Mouse (Mus musculus): ENCODE measurements around the gene Hs3st4. TPM values are rescaled to one million over a fixed set of nuclear protein-coding genes. Genes with fewer than 3 reads are reported as not detected.
A peak's percentile ranks its signal among the peaks of the same experiment; 100 is the strongest.

Gene Hs3st4
- polyA plus RNA-seq (2016; fragmentation: Nextera tagmentation; extraction: Ambion mirVana) = 1.6 and 1.8 TPM in 2 replicates

GRCm38 (mm10) chr7:123982461-123983038, at the start of gene Hs3st4:
TSS of gene Hs3st4 (plus strand) at chr7:123982869.
- WGBS = under 1% methylated on average over 55 of the region's 74 CpGs
- no peak within 1 kb of the TSS for H3K27ac ChIP-seq
- 0 out of 2 replicates have a peak, but pooled peaks have one; percentile 29 for ATAC-seq (ENCODE audit: low FRiP score, low read depth)

GRCm38 (mm10) chr7:123946836-123947235, 35.8 kb upstream of the Hs3st4 start:
- Histone ChIP-seq H3K9me3 (no peaks in the 10 kb centered on the region), H3K4me2 (replicated peaks) (no peak overlapping the region), H3K9ac (no peak overlapping the region), H3K4me1 (no peaks in the 10 kb centered on the region), H3K27ac (no peak overlapping the region), H3K36me3 (no peaks in the 10 kb centered on the region), H3K27me3 (replicated peaks) (no peaks in the 10 kb centered on the region), H3K4me3 (no peak overlapping the region)
- 75% methylated on average over 3 of the region's 3 CpGs for WGBS
- ATAC-seq (ENCODE audit: low FRiP score, low read depth) = no peak

More at GRCm38 (mm10) chr7:123982461-123983038, at the start of gene Hs3st4:
- Histone ChIP-seq H3K9me3 (no peaks in the 10 kb centered on the region), H3K4me3 (peak within 1 kb of the TSS; percentile 62), H3K36me3 (no peaks in the 10 kb centered on the region), H3K9ac (peak within 1 kb of the TSS; percentile 47), H3K4me1 (peaks cover 18% of the 10 kb centered on the region), H3K4me2 (replicated peaks) (peak within 1 kb of the TSS; percentile 96), H3K27me3 (replicated peaks) (peaks cover 71% of the 10 kb centered on the region)

DNA sequence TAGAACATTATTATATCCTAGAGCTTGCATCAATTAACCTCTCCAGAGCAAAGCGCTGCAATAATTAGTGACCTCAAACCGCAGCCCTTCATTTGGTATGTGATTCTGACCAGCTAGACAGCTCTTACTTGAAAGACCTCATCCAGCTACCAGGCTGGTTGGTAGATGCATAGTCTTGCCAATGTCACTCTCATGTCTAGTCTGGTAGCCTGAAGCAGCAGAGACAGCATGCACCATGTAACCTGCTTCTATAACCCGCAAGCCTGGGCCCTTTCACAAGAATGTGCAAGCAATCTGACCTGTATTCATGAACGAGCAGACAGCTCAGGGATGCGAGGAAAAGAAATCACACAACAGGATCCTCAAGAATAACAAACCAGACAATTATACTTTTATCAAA, 19.6 kb upstream of the Hs3st4 start:
- Histone ChIP-seq H3K4me3 (no peak overlapping the region), H3K27me3 (replicated peaks) (no peaks in the 10 kb centered on the region), H3K27ac (no peak overlapping the region), H3K9me3 (no peaks in the 10 kb centered on the region), H3K36me3 (no peaks in the 10 kb centered on the region), H3K9ac (no peak overlapping the region), H3K4me2 (replicated peaks) (no peak overlapping the region), H3K4me1 (no peaks in the 10 kb centered on the region)
- whole genome bisulfite sequencing = 90% methylated on average over 5 of the region's 5 CpGs
- no peak for ATAC-seq (ENCODE audit: low FRiP score, low read depth)

GRCm38 (mm10) chr7:123964559-123965142, 18.0 kb upstream of the Hs3st4 start:
- peak; percentile 21; the same call in 1 of the 2 replicates for ATAC-seq (ENCODE audit: low FRiP score, low read depth)
- WGBS = 54% methylated on average over 10 of the region's 10 CpGs
- no peaks in the 10 kb centered on the region for H3K4me1 ChIP-seq
- no peak overlapping the region for H3K4me3 ChIP-seq
- H3K9me3 ChIP-seq = no peaks in the 10 kb centered on the region
- H3K4me2 ChIP-seq (replicated peaks) = no peak overlapping the region
- no peaks in the 10 kb centered on the region for H3K27me3 ChIP-seq (replicated peaks)
- H3K36me3 ChIP-seq = no peaks in the 10 kb centered on the region
- H3K9ac ChIP-seq = no peak overlapping the region
- no peak overlapping the region for H3K27ac ChIP-seq

GRCm38 (mm10) chr7:123965515-123965914, 17.2 kb upstream of the Hs3st4 start:
- no peak overlapping the region for H3K9ac ChIP-seq
- WGBS = 67% methylated on average over 7 of the region's 7 CpGs

DNA sequence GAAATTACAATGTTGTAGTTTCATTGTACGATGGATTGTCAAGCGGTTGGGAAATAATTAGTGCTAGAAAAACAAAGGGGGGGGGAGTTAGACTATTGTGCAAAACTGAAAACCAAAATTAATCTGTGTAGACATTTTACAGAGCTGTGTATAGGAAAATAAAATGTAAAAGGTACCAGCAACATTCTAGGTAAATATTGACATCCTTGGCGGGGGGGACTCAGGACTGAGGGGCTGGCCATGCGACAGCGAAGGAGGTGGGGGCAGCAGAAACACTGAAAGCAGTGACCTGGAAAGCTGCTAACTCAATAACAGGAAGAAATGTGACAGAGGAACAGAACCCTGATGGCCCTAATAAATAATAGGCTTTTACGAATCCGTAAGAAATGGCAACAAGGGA, 7.2 kb upstream of the Hs3st4 start:
- H3K4me1 ChIP-seq = no peaks in the 10 kb centered on the region
- ATAC-seq (ENCODE audit: low FRiP score, low read depth) = no peak
- 52% methylated on average over 7 of the region's 7 CpGs for WGBS
- peaks cover 10% of the 10 kb centered on the region for H3K27me3 ChIP-seq (replicated peaks)
- no peak overlapping the region for H3K4me3 ChIP-seq
- no peak overlapping the region for H3K9ac ChIP-seq
- no peaks in the 10 kb centered on the region for H3K9me3 ChIP-seq
- H3K4me2 ChIP-seq (replicated peaks) = no peak overlapping the region
- H3K27ac ChIP-seq = no peak overlapping the region
- no peaks in the 10 kb centered on the region for H3K36me3 ChIP-seq

More at GRCm38 (mm10) chr7:123965515-123965914, 17.2 kb upstream of the Hs3st4 start:
- H3K27me3 ChIP-seq (replicated peaks) = no peaks in the 10 kb centered on the region
- H3K4me2 ChIP-seq (replicated peaks) = no peak overlapping the region
- no peaks in the 10 kb centered on the region for H3K36me3 ChIP-seq
- no peak overlapping the region for H3K27ac ChIP-seq
- H3K4me1 ChIP-seq = no peaks in the 10 kb centered on the region
- H3K9me3 ChIP-seq = no peaks in the 10 kb centered on the region
- no peak for ATAC-seq (ENCODE audit: low FRiP score, low read depth)
- H3K4me3 ChIP-seq = no peak overlapping the region

- Histone ChIP-seq H3K9ac (no peak overlapping the region), H3K4me1 (peaks cover 18% of the 10 kb centered on the region), H3K27me3 (replicated peaks) (peaks cover 67% of the 10 kb centered on the region), H3K4me2 (replicated peaks) (no peak overlapping the region), H3K4me3 (no peak overlapping the region), H3K9me3 (no peaks in the 10 kb centered on the region), H3K36me3 (no peaks in the 10 kb centered on the region), H3K27ac (no peak overlapping the region)
- WGBS = 28% methylated on average over 7 of the region's 7 CpGs
- no peak for ATAC-seq (ENCODE audit: low FRiP score, low read depth)
These were observed 1.2 kb upstream of the Hs3st4 start for GRCm38 (mm10) chr7:123981435-123981834.

GRCm38 (mm10) chr7:123982010-123982409, 659 bp upstream of the Hs3st4 start:
- 3% methylated on average over 5 of the region's 5 CpGs for WGBS
- Histone ChIP-seq H3K4me3 (peak overlapping the region; percentile 62), H3K9me3 (no peaks in the 10 kb centered on the region), H3K27ac (no peak overlapping the region), H3K4me2 (replicated peaks) (peak overlapping the region; percentile 96), H3K36me3 (no peaks in the 10 kb centered on the region), H3K9ac (no peak overlapping the region), H3K27me3 (replicated peaks) (peaks cover 71% of the 10 kb centered on the region), H3K4me1 (peaks cover 18% of the 10 kb centered on the region)
- no peak for ATAC-seq (ENCODE audit: low FRiP score, low read depth)

- Histone ChIP-seq H3K4me3 (peak overlapping the region; percentile 62), H3K4me2 (replicated peaks) (peak overlapping the region; percentile 96), H3K27me3 (replicated peaks) (peaks cover 71% of the 10 kb centered on the region), H3K9ac (peak overlapping the region; percentile 47), H3K36me3 (no peaks in the 10 kb centered on the region), H3K9me3 (no peaks in the 10 kb centered on the region), H3K27ac (no peak overlapping the region), H3K4me1 (peaks cover 18% of the 10 kb centered on the region)
- under 1% methylated on average over 77 of the region's 97 CpGs for WGBS
- ATAC-seq (ENCODE audit: low FRiP score, low read depth) = no peak
These were observed 743 bp downstream of the Hs3st4 start for GRCm38 (mm10) chr7:123983177-123984046.

DNA sequence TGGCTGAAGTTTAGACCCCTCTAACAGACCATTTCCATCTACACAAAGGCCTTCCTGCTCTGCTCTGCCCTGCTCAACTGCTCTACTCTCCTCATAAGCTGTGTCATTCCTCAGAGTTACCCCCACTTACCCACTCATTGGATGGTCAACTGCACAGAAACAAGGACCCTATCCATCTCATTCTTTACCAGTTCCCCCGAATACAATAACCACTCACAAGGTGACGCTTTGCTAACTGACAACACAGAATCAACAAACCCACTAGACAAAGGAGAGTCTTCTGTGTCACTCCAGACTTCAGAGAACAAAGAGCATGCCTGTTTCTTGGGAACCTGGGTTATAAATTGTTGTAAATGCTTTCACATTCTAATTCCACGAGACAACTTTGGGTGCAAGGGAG, 9.5 kb downstream of the Hs3st4 start:
- no peaks in the 10 kb centered on the region for H3K27me3 ChIP-seq (replicated peaks)
- H3K4me3 ChIP-seq = no peak overlapping the region
- 53% methylated on average over 3 of the region's 3 CpGs for WGBS
- H3K9me3 ChIP-seq = no peaks in the 10 kb centered on the region
- no peak overlapping the region for H3K4me2 ChIP-seq (replicated peaks)
- no peak for ATAC-seq (ENCODE audit: low FRiP score, low read depth)
- no peaks in the 10 kb centered on the region for H3K4me1 ChIP-seq
- H3K9ac ChIP-seq = no peak overlapping the region
- no peak overlapping the region for H3K27ac ChIP-seq
- no peaks in the 10 kb centered on the region for H3K36me3 ChIP-seq

GRCm38 (mm10) chr7:123997266-123997665, 14.6 kb downstream of the Hs3st4 start:
- H3K4me3 ChIP-seq = no peak overlapping the region
- H3K27ac ChIP-seq = no peak overlapping the region
- WGBS = 34% methylated on average over 3 of the region's 3 CpGs
- H3K27me3 ChIP-seq (replicated peaks) = no peaks in the 10 kb centered on the region
- no peak for ATAC-seq (ENCODE audit: low FRiP score, low read depth)
- no peak overlapping the region for H3K9ac ChIP-seq
- no peaks in the 10 kb centered on the region for H3K36me3 ChIP-seq
- no peaks in the 10 kb centered on the region for H3K9me3 ChIP-seq
- H3K4me2 ChIP-seq (replicated peaks) = no peak overlapping the region
- H3K4me1 ChIP-seq = no peaks in the 10 kb centered on the region

- Histone ChIP-seq H3K27ac (no peak overlapping the region), H3K9me3 (no peaks in the 10 kb centered on the region), H3K4me1 (no peaks in the 10 kb centered on the region), H3K36me3 (no peaks in the 10 kb centered on the region), H3K4me3 (no peak overlapping the region), H3K9ac (no peak overlapping the region), H3K27me3 (replicated peaks) (no peaks in the 10 kb centered on the region), H3K4me2 (replicated peaks) (no peak overlapping the region)
- ATAC-seq (ENCODE audit: low FRiP score, low read depth) = no peak
- WGBS = 85% methylated on average over 7 of the region's 7 CpGs
These were observed 15.9 kb downstream of the Hs3st4 start for GRCm38 (mm10) chr7:123998601-123999000.

Measured in neural tube, embryonic 12.5 days (tissue).